Mouse (Mus musculus) bone marrow, adult 2 months (tissue): ENCODE measurements around the gene Cyp4f18.

Experiments used
- CTCF ChIP-seq: fragments of 200-500 bp; IDR thresholded peaks from 2 replicates; pipeline ENCODE4 v1.5.1; 2011; ENCODE audit warnings: low read length, control low read depth; ENCODE audit not compliant: control insufficient read depth, insufficient read depth
- POLR2A ChIP-seq: fragments of 200-500 bp; IDR thresholded peaks from 2 replicates; pipeline ENCODE4 v1.6.1; 2011; ENCODE audit warnings: low read depth, mild to moderate bottlenecking, control low read depth, low read length, borderline replicate concordance; ENCODE audit not compliant: control insufficient read depth

- TF ChIP-seq POLR2A (no peak), CTCF (no peak)
Measured at GRCm38 (mm10) chr8:72008134-72008641, 1.2 kb downstream of the Cyp4f18 start.
